Comparison of ENCODE assay signal across 23 mouse cellular contexts in genomic region chr6:117153046-117153445, GRCm38 (mm10). TPM values are rescaled to one million over a fixed set of nuclear protein-coding genes. Genes with fewer than 3 reads are reported as not detected.
"Had no signal": no experiment of that assay in that cellular context is flagged by ENCODE, and none has a peak within 500 bp of the region (broad histone marks: within the 10 kb centered on the region; RNA-seq: fewer than 3 reads in every experiment).

No protein-coding gene starts in this region.

- H3K9me3 ChIP-seq: limb, embryonic 15.5 days; midbrain, embryonic 12.5 days; neural tube, embryonic 13.5 days; stomach, embryonic 15.5 days had no signal

- ATAC-seq: liver, postnatal 0 days; midbrain, embryonic 16.5 days had no signal

- H3K9ac ChIP-seq: limb, embryonic 15.5 days; liver, embryonic 14.5 days; liver, postnatal 0 days; midbrain, embryonic 12.5 days; neural tube, embryonic 13.5 days; stomach, embryonic 15.5 days had no signal

- DNase-seq: kidney, adult 18-20 months; kidney, postnatal 10 days; kidney, postnatal 36 days; layer of hippocampus, postnatal 36 days; left cerebral cortex, postnatal 4 days; liver, postnatal 0 days; lung, postnatal 14 days; lung, postnatal 4 days; retina, postnatal 1 day; right cerebral cortex, postnatal 25 days; spleen, adult 18-20 months; thymus, postnatal 25 days had no signal

- H3K27me3 ChIP-seq: midbrain, embryonic 12.5 days; stomach, embryonic 15.5 days had no signal

- H3K4me3 ChIP-seq: left cerebral cortex, adult 2 months; limb, embryonic 15.5 days; midbrain, embryonic 12.5 days; myocyte; neural tube, embryonic 13.5 days; stomach, embryonic 15.5 days had no signal

- H3K27ac ChIP-seq: left cerebral cortex, adult 2 months; liver, embryonic 14.5 days; midbrain, embryonic 12.5 days; neural tube, embryonic 13.5 days; stomach, embryonic 15.5 days had no signal

- H3K4me2 ChIP-seq: limb, embryonic 15.5 days; liver, embryonic 11.5 days; midbrain, embryonic 12.5 days; neural tube, embryonic 13.5 days; stomach, embryonic 15.5 days had no signal

- H3K36me3 ChIP-seq: limb, embryonic 15.5 days; midbrain, embryonic 12.5 days; neural tube, embryonic 13.5 days; stomach, embryonic 15.5 days had no signal

RNA-seq across cellular contexts. Expression of gene Cxcl12, which starts 15.3 kb away (rescaled TPM):
- total RNA-seq: monocyte, adult 5-6 weeks; neutrophil, adult 5-6 weeks had no signal
